Mouse (Mus musculus): ENCODE data around the gene Umod.

- TF ChIP-seq GATA1 (IDR thresholded peaks at IDR 0.05; ENCODE audit: borderline replicate concordance, low read length) (no peak), FLI1 (IDR thresholded peaks at IDR 0.05; ENCODE audit: low read length) (no peak)
These were observed 11.1 kb upstream of the Umod start for GRCm38 (mm10) chr7:119490041-119490780.
